Mouse (Mus musculus) small intestine, adult 2 months (tissue): ENCODE results near the gene Mcub.

Experiments
- CTCF ChIP-seq: fragments of 200-500 bp; IDR thresholded peaks from 2 replicates; pipeline ENCODE4 v1.5.1; 2012; ENCODE audit warnings: low read depth, mild to moderate bottlenecking, control low read depth, inconsistent platforms, low read length, moderate library complexity, mixed read lengths; ENCODE audit not compliant: insufficient replicate concordance, insufficient read length; ENCODE audit errors: extremely low read depth
- POLR2A ChIP-seq: fragments of 200-500 bp; IDR thresholded peaks from 2 replicates; pipeline ENCODE4 v1.6.1; 2012; ENCODE audit warnings: low read depth, mild to moderate bottlenecking, control low read depth, inconsistent platforms, low read length, moderate library complexity

GRCm38 (mm10) chr3:129877327-129877726, 92.7 kb downstream of the Mcub start:
- TF ChIP-seq POLR2A, result no peak
- no peak for TF ChIP-seq CTCF
